Mouse (Mus musculus) CH12.LX (cell line): ENCODE data around the gene Pde3a. TPM values are rescaled to one million over a fixed set of nuclear protein-coding genes. Genes with fewer than 3 reads are reported as not detected.

Source experiments
- DNase-seq: peaks from one replicate; pipeline ENCODE4 v3.0.0-alpha.2; 2013; ENCODE audit errors: extremely low read depth
- H3K27ac ChIP-seq: 2 replicates; pipeline ENCODE4 v1.5.1; 2012; ENCODE audit warnings: low read depth, mild to moderate bottlenecking, control low read depth, moderate library complexity; ENCODE audit not compliant: insufficient read depth
- H3K27me3 ChIP-seq: replicated peaks from 2 replicates; pipeline ENCODE3; 2012; ENCODE audit warnings: inconsistent platforms
- H3K36me3 ChIP-seq, 2 experiments: replicated peaks in 1 of 2; 2 replicates each; pipeline versions ENCODE3 to v1.6.1; 2012; ENCODE audit warnings: inconsistent platforms in 1 of 2, low read length in 1 of 2, mild to moderate bottlenecking in 1 of 2, mixed read lengths in 1 of 2, moderate library complexity in 1 of 2; ENCODE audit not compliant: control insufficient read depth in 1 of 2, insufficient read depth in 1 of 2
- H3K4me1 ChIP-seq, 2 experiments: 2 replicates each; pipeline ENCODE4 v1.6.1; 2012; ENCODE audit warnings: inconsistent platforms in 1 of 2, moderate library complexity in 1 of 2; ENCODE audit not compliant: insufficient read depth in 2 of 2, control insufficient read depth in 1 of 2
- H3K4me2 ChIP-seq: 2 replicates; pipeline ENCODE4 v1.6.1; 2012; ENCODE audit warnings: low read depth, mild to moderate bottlenecking, control low read depth; ENCODE audit not compliant: poor library complexity, insufficient read depth, severe bottlenecking
- H3K4me3 ChIP-seq, 3 experiments: fragments of 150-350 bp in 1 of 3; sonication (generic) in 1 of 3; replicated peaks in 1 of 3; 2 replicates each; pipeline versions ENCODE3 to v1.5.1; 2011 to 2012; ENCODE audit warnings: low read depth in 2 of 3, low read length in 2 of 3, mild to moderate bottlenecking in 2 of 3, moderate library complexity in 2 of 3, control low read depth in 1 of 3, improper control_type of control experiment in 1 of 3, inconsistent platforms in 1 of 3, mixed read lengths in 1 of 3; ENCODE audit not compliant: poor library complexity in 1 of 3
- H3K79me2 ChIP-seq: replicated peaks from 2 replicates; pipeline ENCODE4 v1.6.1; 2012; ENCODE audit warnings: mild to moderate bottlenecking, moderate library complexity; ENCODE audit not compliant: control insufficient read depth, poor library complexity, insufficient read depth, severe bottlenecking; ENCODE audit errors: extremely low read depth
- H3K9ac ChIP-seq: 2 replicates; pipeline ENCODE4 v1.6.1; 2012; ENCODE audit warnings: low read depth, mild to moderate bottlenecking, control low read depth, moderate library complexity; ENCODE audit not compliant: insufficient read depth
- H3K9me3 ChIP-seq: replicated peaks from 2 replicates; pipeline ENCODE3; 2012; ENCODE audit warnings: low read length, inconsistent platforms, mixed read lengths
- CHD1 ChIP-seq: IDR thresholded peaks from 2 replicates; pipeline ENCODE4 v1.6.1; 2012; ENCODE audit warnings: low read depth, low read length, improper control_type of control experiment, inconsistent platforms
- CTCF ChIP-seq, 2 experiments: IDR thresholded peaks in 1 of 2; conservative IDR thresholded peaks in 1 of 2; 2 replicates each; pipeline ENCODE4 v1.5.1; 2011 to 2012; ENCODE audit warnings: low read depth in 2 of 2, low read length in 2 of 2, improper control_type of control experiment in 1 of 2, inconsistent platforms in 1 of 2, mild to moderate bottlenecking in 1 of 2, moderate library complexity in 1 of 2
- HCFC1 ChIP-seq: IDR thresholded peaks from 2 replicates; pipeline ENCODE4 v1.6.1; 2012; ENCODE audit warnings: low read depth, mild to moderate bottlenecking, inconsistent platforms, low read length, improper control_type of control experiment
- JUND ChIP-seq: conservative IDR thresholded peaks from 2 replicates; pipeline ENCODE4 v1.6.1; 2011; ENCODE audit warnings: low read depth, low read length, improper control_type of control experiment
- MAFK ChIP-seq: IDR thresholded peaks from 2 replicates; pipeline ENCODE4 v1.6.1; 2011; ENCODE audit warnings: low read length, improper control_type of control experiment; ENCODE audit not compliant: insufficient replicate concordance
- MAX ChIP-seq: IDR thresholded peaks from 2 replicates; pipeline ENCODE4 v1.6.1; 2011; ENCODE audit warnings: low read length, improper control_type of control experiment
- PAX5 ChIP-seq: IDR thresholded peaks from 2 replicates; pipeline ENCODE4 v1.6.1; 2012; ENCODE audit warnings: low read length, inconsistent platforms, mixed read lengths
- SMC3 ChIP-seq: IDR thresholded peaks from 2 replicates; pipeline ENCODE4 v1.6.1; 2011; ENCODE audit warnings: low read depth, low read length, improper control_type of control experiment
- TCF12 ChIP-seq: IDR thresholded peaks from 2 replicates; pipeline ENCODE4 v1.6.1; 2014; ENCODE audit warnings: low read depth, mild to moderate bottlenecking, inconsistent platforms, low read length, improper control_type of control experiment
- dilution Hi-C: fragments of 300-500 bp; cut with MboI; formaldehyde crosslinking; loops from 2 replicates; pipeline ENCODE4 v1.14.3; 2020; ENCODE audit warnings: low sequenced_read_pairs; ENCODE audit not compliant: extremely low pct_unique_long_range_greater_than_20kb, extremely low pct_ligation_motif_present
- in situ Hi-C: fragments of 300-500 bp; cut with MboI; formaldehyde crosslinking; loops from 3 replicates; pipeline ENCODE4 v1.14.3; 2019; ENCODE audit warnings: low sequenced_read_pairs, low pct_ligation_motif_present, low pct_unique_long_range_greater_than_20kb, mixed read lengths
- polyA plus RNA-seq: library from polyadenylated mRNA; unstranded; fragments of >175 nt; gene quantifications from 2 replicates; pipeline ENCODE4 v1.2.1, GENCODE M21; 2012; ENCODE audit warnings: low read depth; ENCODE audit not compliant: insufficient read length
- total RNA-seq, 2 experiments: library from RNA; depleted of rRNA; stranded (reverse); fragments of 300-350 nt in 1 of 2; fragments of >200 nt in 1 of 2; gene quantifications; 2 replicates each; pipeline ENCODE4 v1.2.3; 2012 to 2014

Pde3a gene
- total and polyA plus RNA-seq, 3 experiments, result under 0.01 to 0.04 (median 0.03) TPM

DNA sequence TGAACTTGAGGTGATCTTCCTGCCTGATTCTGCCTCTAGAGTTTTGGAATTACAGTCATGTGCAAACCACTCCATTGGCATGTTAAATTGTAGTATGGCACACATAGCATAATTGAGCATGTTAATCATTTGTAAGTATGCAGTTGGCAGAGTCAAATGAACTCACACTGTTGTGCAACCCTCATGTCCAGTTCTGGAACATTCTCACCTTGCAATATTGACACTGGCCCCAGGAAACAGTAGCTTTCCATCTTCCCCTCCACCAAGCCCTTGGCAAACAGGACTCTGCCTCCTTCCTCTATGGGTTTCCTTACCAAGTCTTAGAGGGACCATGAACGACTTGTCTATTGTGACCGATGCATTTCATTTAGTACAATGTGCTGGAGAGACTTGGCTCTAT, 42.1 kb downstream of the Pde3a start:
- DNase-seq, result no peak
- no peaks in the 10 kb centered on the region for H3K27me3 ChIP-seq

DNA sequence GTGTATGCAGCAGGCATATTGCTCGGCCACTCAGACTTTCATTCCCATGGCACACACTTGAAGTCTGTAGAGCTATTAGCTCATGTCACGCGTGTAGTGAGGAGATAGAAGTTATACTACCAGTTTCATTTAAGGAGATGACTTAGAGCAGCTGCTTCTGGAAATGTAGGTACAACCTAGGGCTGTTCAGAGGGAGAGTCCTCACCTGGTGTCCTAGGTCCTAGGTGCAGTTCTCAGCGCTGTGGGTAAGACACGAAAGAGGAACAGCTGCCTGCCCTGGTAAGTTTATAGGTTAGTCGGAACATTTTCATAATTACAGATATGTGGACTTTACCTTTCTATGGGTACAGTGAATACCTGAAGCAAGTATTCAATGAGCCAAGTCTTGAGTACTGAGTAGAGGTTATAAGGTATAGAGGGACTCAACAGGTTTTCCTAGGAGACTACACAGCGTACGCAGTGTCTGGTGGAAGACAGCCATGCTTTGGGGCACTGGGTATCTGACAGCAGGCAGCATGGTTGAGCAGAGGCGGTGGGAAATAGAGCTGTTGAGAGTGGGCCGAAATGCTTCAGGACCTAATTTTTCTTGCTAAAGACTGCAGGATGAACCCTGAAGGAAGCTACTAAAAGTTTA, 43.9 kb downstream of the Pde3a start:
- H3K27me3 ChIP-seq, result no peaks in the 10 kb centered on the region
- in situ Hi-C loops, result no loop called here
- no peaks in the 10 kb centered on the region for H3K79me2 ChIP-seq
- no peak overlapping the region for H3K27ac ChIP-seq
- H3K4me3 ChIP-seq, result no peak overlapping the region
- DNase-seq, result no peak
- no peaks in the 10 kb centered on the region for H3K4me1 ChIP-seq
- H3K36me3 ChIP-seq, result no peaks in the 10 kb centered on the region
- TF ChIP-seq MAFK (no peak), SMC3 (no peak), CTCF (conservative IDR thresholded peaks at IDR 0.05 in 1 of 2, IDR thresholded peaks at IDR 0.05 in 1 of 2; ENCODE audit: low read depth in 2 of 2, low read length in 2 of 2) (no peak), CHD1 (no peak)
- dilution Hi-C loops, result no loop called here
- H3K4me2 ChIP-seq, result no peak overlapping the region
- no peaks in the 10 kb centered on the region for H3K9me3 ChIP-seq
- no peak overlapping the region for H3K9ac ChIP-seq

More for the DNA sequence above, 42.1 kb downstream of the Pde3a start:
- Histone ChIP-seq H3K4me1 (no peaks in the 10 kb centered on the region), H3K4me2 (no peak overlapping the region), H3K9ac (no peak overlapping the region), H3K36me3 (no peaks in the 10 kb centered on the region), H3K27ac (no peak overlapping the region), H3K9me3 (no peaks in the 10 kb centered on the region), H3K79me2 (no peaks in the 10 kb centered on the region), H3K4me3 (no peak overlapping the region)
- TF ChIP-seq PAX5 (no peak), JUND (no peak), MAX (no peak), HCFC1 (no peak)
- in situ Hi-C loops (no loop called here), dilution Hi-C loops (no loop called here)

DNA sequence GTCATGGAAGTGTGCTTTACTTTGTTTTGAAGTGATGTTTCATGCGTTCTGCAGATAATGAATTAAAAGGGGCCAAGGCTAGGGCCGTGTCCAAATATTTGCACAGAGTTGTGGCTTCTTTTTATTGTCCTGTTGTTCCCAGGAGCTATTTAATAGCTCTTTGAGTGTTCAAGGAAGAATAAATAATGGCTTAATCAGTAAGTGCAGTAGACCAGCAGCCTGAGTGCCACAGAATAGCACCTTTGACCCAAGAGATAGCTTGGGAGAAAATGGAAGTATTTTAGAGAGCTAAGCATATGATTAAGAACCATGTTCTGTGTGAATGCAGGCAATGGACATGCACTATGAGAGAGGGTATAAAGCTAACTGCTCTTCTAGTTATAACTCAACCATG, 44.4 kb downstream of the Pde3a start:
- H3K4me3 ChIP-seq, result no peak overlapping the region
- no peak overlapping the region for H3K4me2 ChIP-seq
- DNase-seq, result no peak
- H3K27me3 ChIP-seq, result no peaks in the 10 kb centered on the region
- in situ Hi-C loops (no loop called here), dilution Hi-C loops (no loop called here)
- no peaks in the 10 kb centered on the region for H3K79me2 ChIP-seq
- no peak overlapping the region for H3K27ac ChIP-seq
- TF ChIP-seq TCF12, result no peak
- no peaks in the 10 kb centered on the region for H3K9me3 ChIP-seq
- no peak overlapping the region for H3K9ac ChIP-seq
- H3K36me3 ChIP-seq, result no peaks in the 10 kb centered on the region
- H3K4me1 ChIP-seq, result no peaks in the 10 kb centered on the region
